Mouse (Mus musculus) limb, embryonic 13.5 days (tissue): ENCODE results near the gene Acad8. TPM values are rescaled to one million over a fixed set of nuclear protein-coding genes. Genes with fewer than 3 reads are reported as not detected.

Experiments used
- ATAC-seq: fragments of 200-750 bp; cut with Nextera tagmentation; 2 replicates; pipeline ENCODE4 v1.8.0; 2017; ENCODE audit warnings: low read depth, moderate number of reproducible peaks, moderate TSS enrichment; ENCODE audit not compliant: low FRiP score
- H3K27ac ChIP-seq: fragments of 300-500 bp; sonication (generic); 2 replicates; pipeline ENCODE4 v1.5.1; 2015; ENCODE audit warnings: inconsistent platforms, mild to moderate bottlenecking, moderate library complexity
- H3K27me3 ChIP-seq: fragments of 300-500 bp; sonication (generic); 2 replicates; pipeline ENCODE4 v1.6.1; 2015; ENCODE audit warnings: mild to moderate bottlenecking, inconsistent platforms
- H3K36me3 ChIP-seq: fragments of 300-500 bp; sonication (generic); 2 replicates; pipeline ENCODE4 v1.6.1; 2015; ENCODE audit warnings: inconsistent platforms, mild to moderate bottlenecking, moderate library complexity
- H3K4me1 ChIP-seq: fragments of 300-500 bp; sonication (generic); 2 replicates; pipeline ENCODE4 v1.6.1; 2015; ENCODE audit warnings: inconsistent platforms
- H3K4me2 ChIP-seq: fragments of 300-500 bp; sonication (generic); replicated peaks from 2 replicates; pipeline ENCODE4 v1.6.1; 2015; ENCODE audit warnings: inconsistent platforms, mild to moderate bottlenecking, moderate library complexity
- H3K4me3 ChIP-seq: fragments of 300-500 bp; sonication (generic); 2 replicates; pipeline ENCODE4 v1.5.1; 2015; ENCODE audit warnings: moderate library complexity, mild to moderate bottlenecking, inconsistent platforms
- H3K9ac ChIP-seq: fragments of 300-500 bp; sonication (generic); 2 replicates; pipeline ENCODE4 v1.6.1; 2015; ENCODE audit warnings: mild to moderate bottlenecking, inconsistent platforms
- H3K9me3 ChIP-seq: fragments of 300-500 bp; sonication (generic); 2 replicates; pipeline ENCODE4 v1.6.1; 2016; ENCODE audit warnings: inconsistent platforms
- WGBS: fragments of 180-500 bp; shearing (Covaris S2); methylation state at CpG from one replicate; pipeline ENCODE4 v1.1.7; 2015; 5-methylcytosine and 5-hydroxymethylcytosine counted together
- polyA plus RNA-seq: library from polyadenylated mRNA; unstranded; fragments of >200 nt; fragmentation: Nextera tagmentation; extraction: Ambion mirVana; gene quantifications from 2 replicates; pipeline ENCODE4 v1.2.1, GENCODE M21; 2015

Acad8 gene
- 53.4 and 58.5 TPM in 2 replicates for polyA plus RNA-seq

DNA sequence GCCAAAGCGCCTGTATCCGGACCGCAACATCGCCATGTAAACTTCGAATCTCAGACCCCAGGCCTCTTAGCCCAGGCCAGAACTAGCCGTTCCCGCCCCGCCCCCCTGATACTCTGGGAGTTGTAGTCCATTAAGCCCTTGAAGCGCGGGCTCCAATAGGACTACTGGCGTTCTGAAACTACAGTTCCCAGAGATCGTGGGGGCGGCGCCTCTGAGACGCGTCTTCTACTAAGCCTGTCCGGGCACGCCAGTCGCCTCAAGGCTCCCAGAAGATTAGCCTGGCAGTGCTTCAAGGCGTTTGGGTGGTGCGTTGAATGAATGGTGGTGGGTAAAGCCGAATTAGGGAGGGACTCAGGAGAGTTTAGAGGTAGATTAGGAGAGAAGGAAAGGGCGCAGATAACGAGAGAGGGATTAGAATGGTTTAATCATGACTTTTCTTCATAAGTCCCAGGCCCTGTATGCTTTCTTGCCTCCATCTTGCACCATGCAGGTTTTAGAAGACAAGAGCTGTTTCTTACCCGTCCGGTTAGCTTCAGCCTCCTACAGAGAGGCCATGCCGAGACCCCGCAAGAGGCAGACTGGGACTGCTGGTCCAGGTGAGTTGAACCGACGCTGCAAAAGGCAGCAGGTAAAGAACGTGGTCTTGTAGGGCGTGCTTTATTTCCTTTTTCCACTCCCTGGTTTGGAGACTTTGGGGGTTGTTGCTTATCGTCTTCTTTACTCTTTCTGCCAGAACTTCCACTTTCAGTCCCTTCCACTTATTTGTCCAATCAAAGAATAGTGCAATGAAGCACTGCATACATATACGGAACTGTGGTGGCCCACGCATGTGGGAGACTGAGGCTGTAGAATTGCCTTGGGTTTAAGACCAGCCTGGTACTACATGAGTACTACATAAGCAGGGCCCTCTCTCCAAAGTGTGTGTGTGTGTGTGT lies at the start of gene Acad8, which contains the start of gene Thyn1:
Acad8 (minus strand) TSS at position 106 of the 935 bp plus-strand sequence.
Thyn1 (plus strand) TSS at position 250 of the 935 bp plus-strand sequence.
- Histone ChIP-seq H3K4me3 (peak within 1 kb of the TSS; percentile 76), H3K27ac (peak within 1 kb of the TSS; percentile 80), H3K4me1 (peaks cover 19% of the 10 kb centered on the region), H3K9me3 (no peaks in the 10 kb centered on the region), H3K9ac (peak within 1 kb of the TSS; percentile 91), H3K36me3 (peaks cover 22% of the 10 kb centered on the region), H3K27me3 (no peaks in the 10 kb centered on the region), H3K4me2 (peak within 1 kb of the TSS; percentile 81)
- WGBS: under 1% methylated on average over 35 of the region's 35 CpGs
- ATAC-seq: peak; percentile 100

GRCm38 (mm10) chr9:27043892-27044291 lies 44.5 kb upstream of the Acad8 start:
- peaks cover 94% of the 10 kb centered on the region for H3K36me3 ChIP-seq

DNA sequence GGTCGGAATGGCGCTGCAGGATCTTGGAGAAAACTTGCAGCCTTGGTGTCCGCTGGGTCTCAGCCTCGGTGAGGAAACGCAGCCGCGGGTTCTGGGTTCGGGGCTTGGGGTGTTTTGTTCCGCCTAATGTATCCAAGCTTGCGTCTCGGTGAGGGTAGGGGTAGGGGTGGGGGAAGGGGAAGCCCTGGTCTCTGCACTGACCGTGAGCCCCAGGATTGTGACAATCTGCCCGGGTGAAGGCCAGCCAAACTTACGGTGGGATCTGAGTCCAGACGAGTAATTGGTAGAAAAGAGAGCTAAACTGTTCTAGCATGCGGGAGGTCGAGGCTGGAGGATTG lies 31.4 kb upstream of the Acad8 start:
- Histone ChIP-seq H3K36me3 (peaks cover 8% of the 10 kb centered on the region; the same call in 1 of the 2 replicates), H3K4me1 (peaks cover 45% of the 10 kb centered on the region), H3K9me3 (no peaks in the 10 kb centered on the region), H3K9ac (peak overlapping the region; percentile 75), H3K27me3 (no peaks in the 10 kb centered on the region), H3K4me2 (peak overlapping the region; percentile 96), H3K27ac (no peak overlapping the region), H3K4me3 (peak overlapping the region; percentile 96)
- WGBS: under 1% methylated on average over 17 of the region's 17 CpGs
- peak; percentile 37 for ATAC-seq

More at GRCm38 (mm10) chr9:27043892-27044291, 44.5 kb upstream of the Acad8 start:
- no peak for ATAC-seq
- Histone ChIP-seq H3K4me1 (no peaks in the 10 kb centered on the region), H3K4me2 (no peak overlapping the region), H3K27me3 (no peaks in the 10 kb centered on the region), H3K9me3 (no peaks in the 10 kb centered on the region), H3K4me3 (no peak overlapping the region), H3K9ac (no peak overlapping the region), H3K27ac (no peak overlapping the region)
- WGBS: 89% methylated on average over 5 of the region's 5 CpGs

- Histone ChIP-seq H3K27ac (peak within 1 kb of the TSS; percentile 87), H3K9me3 (no peaks in the 10 kb centered on the region), H3K4me2 (peak within 1 kb of the TSS; percentile 96), H3K4me3 (peak within 1 kb of the TSS; percentile 96), H3K4me1 (peaks cover 45% of the 10 kb centered on the region), H3K36me3 (peaks cover 8% of the 10 kb centered on the region; the same call in 1 of the 2 replicates), H3K9ac (peak within 1 kb of the TSS; percentile 97), H3K27me3 (no peaks in the 10 kb centered on the region)
- ATAC-seq: peak; percentile 97
- WGBS: under 1% methylated on average over 60 of the region's 80 CpGs
These were observed 30.7 kb upstream of the Acad8 start, which contains the start of the genes Vps26b and Ncapd3 for GRCm38 (mm10) chr9:27029828-27030762. Gene Vps26b, minus strand, starts transcription at chr9:27030065. Gene Ncapd3, plus strand, starts transcription at chr9:27030175.

DNA sequence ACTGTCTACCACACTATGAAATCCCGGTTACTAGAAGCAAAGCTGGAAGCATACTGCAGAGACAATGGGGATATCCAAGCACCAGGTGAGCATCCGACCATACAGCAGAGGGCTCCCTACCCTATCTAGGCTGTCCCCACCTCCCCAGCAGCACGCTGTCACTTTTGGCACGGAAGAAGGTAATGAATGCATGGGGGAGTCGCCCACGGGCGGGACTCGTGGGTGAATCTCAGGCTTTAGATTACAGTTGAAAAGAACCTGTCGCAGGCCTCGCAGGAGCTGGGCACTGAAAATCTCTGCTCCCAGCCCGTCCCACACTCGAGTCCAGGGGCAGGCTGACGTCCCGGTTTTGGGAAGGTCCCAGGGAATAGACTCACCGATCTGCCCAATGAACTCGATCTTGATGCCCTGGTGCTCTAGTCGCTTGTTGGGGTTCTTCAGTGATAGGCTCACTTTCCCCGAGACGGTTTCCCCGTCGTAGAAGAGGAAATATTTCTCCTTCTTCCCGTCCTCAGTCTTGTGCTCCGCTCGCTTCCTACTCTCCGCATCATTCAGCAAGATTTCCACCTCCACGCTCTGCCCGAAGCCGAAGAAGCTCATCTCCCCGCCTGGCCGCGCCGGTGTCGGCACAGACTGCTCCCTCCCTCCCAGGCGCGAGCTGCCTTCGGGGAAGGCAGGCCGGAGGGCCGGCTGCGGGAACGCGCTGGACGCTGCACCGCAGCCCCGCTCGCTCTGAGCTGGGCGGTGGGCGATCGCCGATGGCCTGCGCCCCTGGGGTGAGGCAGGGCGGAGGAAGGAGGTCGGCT lies 29.9 kb upstream of the Acad8 start:
- WGBS: under 1% methylated on average over 52 of the region's 52 CpGs
- Histone ChIP-seq H3K4me1 (peaks cover 45% of the 10 kb centered on the region), H3K9me3 (no peaks in the 10 kb centered on the region), H3K36me3 (peaks cover 10% of the 10 kb centered on the region), H3K27me3 (no peaks in the 10 kb centered on the region), H3K9ac (peak overlapping the region; percentile 97), H3K4me3 (peak overlapping the region; percentile 96), H3K27ac (peak overlapping the region; percentile 87), H3K4me2 (peak overlapping the region; percentile 96)
- ATAC-seq: no peak; the same call in 1 of the 2 replicates

GRCm38 (mm10) chr9:27026708-27027107 lies 27.3 kb upstream of the Acad8 start:
- H3K4me2 ChIP-seq: peak overlapping the region; percentile 19; the same call in 1 of the 2 replicates
- WGBS: 92% methylated on average over 1 of the region's 1 CpGs
- H3K9me3 ChIP-seq: no peaks in the 10 kb centered on the region
- H3K4me1 ChIP-seq: peaks cover 37% of the 10 kb centered on the region
- no peak for ATAC-seq
- H3K4me3 ChIP-seq: no peak overlapping the region
- H3K27me3 ChIP-seq: no peaks in the 10 kb centered on the region
- no peak overlapping the region for H3K9ac ChIP-seq
- peaks cover 26% of the 10 kb centered on the region for H3K36me3 ChIP-seq
- no peak overlapping the region for H3K27ac ChIP-seq

GRCm38 (mm10) chr9:27023681-27024080 lies 24.3 kb upstream of the Acad8 start:
- no peaks in the 10 kb centered on the region for H3K9me3 ChIP-seq
- WGBS: 89% methylated on average over 4 of the region's 4 CpGs
- H3K36me3 ChIP-seq: peaks cover 44% of the 10 kb centered on the region
- H3K27ac ChIP-seq: no peak overlapping the region
- no peak overlapping the region; the same call in 1 of the 2 replicates for H3K9ac ChIP-seq
- no peak overlapping the region for H3K4me3 ChIP-seq
- H3K4me1 ChIP-seq: peaks cover 26% of the 10 kb centered on the region
- no peaks in the 10 kb centered on the region for H3K27me3 ChIP-seq
- ATAC-seq: no peak
- H3K4me2 ChIP-seq: no peak overlapping the region

GRCm38 (mm10) chr9:27018961-27019360 lies 19.6 kb upstream of the Acad8 start:
- 95% methylated on average over 10 of the region's 10 CpGs for WGBS
- no peak for ATAC-seq

GRCm38 (mm10) chr9:27011572-27011971 lies 12.2 kb upstream of the Acad8 start:
- Histone ChIP-seq H3K9me3 (no peaks in the 10 kb centered on the region), H3K4me1 (no peaks in the 10 kb centered on the region), H3K27ac (no peak overlapping the region), H3K9ac (no peak overlapping the region), H3K4me2 (no peak overlapping the region), H3K27me3 (no peaks in the 10 kb centered on the region), H3K4me3 (no peak overlapping the region), H3K36me3 (peaks cover 98% of the 10 kb centered on the region)
- ATAC-seq: no peak
- WGBS: 88% methylated on average over 4 of the region's 4 CpGs

More at GRCm38 (mm10) chr9:27018961-27019360, 19.6 kb upstream of the Acad8 start:
- H3K27ac ChIP-seq: no peak overlapping the region
- H3K4me2 ChIP-seq: no peak overlapping the region
- H3K4me1 ChIP-seq: no peaks in the 10 kb centered on the region
- no peak overlapping the region for H3K9ac ChIP-seq
- H3K4me3 ChIP-seq: no peak overlapping the region
- H3K36me3 ChIP-seq: peaks cover 80% of the 10 kb centered on the region
- H3K27me3 ChIP-seq: no peaks in the 10 kb centered on the region
- H3K9me3 ChIP-seq: no peaks in the 10 kb centered on the region

GRCm38 (mm10) chr9:27009231-27009630 lies 9.9 kb upstream of the Acad8 start:
- no peak overlapping the region for H3K4me2 ChIP-seq
- no peaks in the 10 kb centered on the region for H3K4me1 ChIP-seq
- H3K27ac ChIP-seq: no peak overlapping the region
- H3K9ac ChIP-seq: no peak overlapping the region
- no peak for ATAC-seq
- no peaks in the 10 kb centered on the region for H3K9me3 ChIP-seq
- no peaks in the 10 kb centered on the region for H3K27me3 ChIP-seq
- no peak overlapping the region for H3K4me3 ChIP-seq
- 82% methylated on average over 5 of the region's 5 CpGs for WGBS
- H3K36me3 ChIP-seq: peaks cover 99% of the 10 kb centered on the region

GRCm38 (mm10) chr9:27006866-27007265 lies 7.5 kb upstream of the Acad8 start:
- no peaks in the 10 kb centered on the region for H3K9me3 ChIP-seq
- no peaks in the 10 kb centered on the region for H3K27me3 ChIP-seq
- no peaks in the 10 kb centered on the region for H3K4me1 ChIP-seq
- 93% methylated on average over 5 of the region's 5 CpGs for WGBS
- no peak for ATAC-seq
- no peak overlapping the region for H3K9ac ChIP-seq
- peaks cover 93% of the 10 kb centered on the region for H3K36me3 ChIP-seq
- no peak overlapping the region for H3K4me2 ChIP-seq
- H3K27ac ChIP-seq: no peak overlapping the region
- no peak overlapping the region for H3K4me3 ChIP-seq
